Mouse (Mus musculus): ENCODE data around the gene Cmah.

GRCm38 (mm10) chr13:24488526-24489070 lies 161.4 kb downstream of the Cmah start:
- TF ChIP-seq CTCF (IDR thresholded peaks at IDR 0.05; ENCODE audit: borderline replicate concordance, extremely low read depth, insufficient read depth, insufficient read length) (no peak), POLR2A (IDR thresholded peaks at IDR 0.05; ENCODE audit: borderline replicate concordance, extremely low read depth, insufficient read depth, insufficient read length, poor library complexity, severe bottlenecking) (no peak)
